Mouse (Mus musculus): Measurements from ENCODE around the gene Tspyl3. TPM values are rescaled to one million over a fixed set of nuclear protein-coding genes. Genes with fewer than 3 reads are reported as not detected.

The Tspyl3 gene
- polyA plus RNA-seq, 1 experiment = 0.08 TPM

DNA sequence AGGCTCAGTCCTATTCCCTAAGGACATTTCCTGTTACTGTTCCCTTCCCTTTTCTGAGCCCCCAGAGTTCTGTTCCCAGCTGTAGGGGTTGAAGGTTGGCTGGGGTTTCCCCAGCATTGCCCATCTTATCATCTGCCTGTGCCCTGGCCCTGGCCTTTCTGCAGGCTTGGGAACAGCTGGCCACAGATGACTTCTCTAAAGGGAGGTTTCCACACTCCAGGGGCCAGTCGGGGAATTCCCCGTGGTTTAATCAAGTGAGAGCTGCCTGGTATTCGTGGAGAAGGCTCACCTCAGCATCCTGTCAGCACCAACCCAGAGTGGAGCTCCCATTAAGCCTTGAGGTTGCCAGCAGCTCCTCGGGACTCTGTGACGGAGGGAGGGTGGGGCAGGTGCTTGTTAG is 26.8 kb downstream of the Tspyl3 start:
- peaks cover 86% of the 10 kb centered on the region for H3K36me3 ChIP-seq (ENCODE audit: control insufficient read depth, insufficient read depth)
- H3K79me3 ChIP-seq (ENCODE audit: low read depth) = no peaks in the 10 kb centered on the region
- H3K27me3 ChIP-seq (ENCODE audit: control insufficient read depth, insufficient read depth, insufficient read length) = no peaks in the 10 kb centered on the region
- no peak overlapping the region for H3ac ChIP-seq (ENCODE audit: control insufficient read depth, insufficient read length, low read depth)
- H3K4me3 ChIP-seq (ENCODE audit: insufficient read depth, poor library complexity, severe bottlenecking) = no peak overlapping the region
- TF ChIP-seq USF1 (IDR thresholded peaks at IDR 0.05; ENCODE audit: low read depth) = no peak
- TF ChIP-seq CEBPB (IDR thresholded peaks at IDR 0.05; ENCODE audit: low read depth) = no peak
- TF ChIP-seq MYOD1 (IDR thresholded peaks at IDR 0.05; ENCODE audit: control insufficient read depth, insufficient read length, low read depth) = no peak
- no peak for TF ChIP-seq MYOG (IDR thresholded peaks at IDR 0.05; ENCODE audit: control insufficient read depth, extremely low read depth, insufficient read length)
- no peak for TF ChIP-seq CTCF (IDR thresholded peaks at IDR 0.05; ENCODE audit: control insufficient read depth, insufficient read depth, insufficient read length)
- TF ChIP-seq MAX (IDR thresholded peaks at IDR 0.05) = no peak
- no peak for TF ChIP-seq FOSL1 (IDR thresholded peaks at IDR 0.05; ENCODE audit: insufficient read depth, low read length, poor library complexity, severe bottlenecking)
- H3K79me2 ChIP-seq (ENCODE audit: control insufficient read depth, insufficient read depth) = no peaks in the 10 kb centered on the region

DNA sequence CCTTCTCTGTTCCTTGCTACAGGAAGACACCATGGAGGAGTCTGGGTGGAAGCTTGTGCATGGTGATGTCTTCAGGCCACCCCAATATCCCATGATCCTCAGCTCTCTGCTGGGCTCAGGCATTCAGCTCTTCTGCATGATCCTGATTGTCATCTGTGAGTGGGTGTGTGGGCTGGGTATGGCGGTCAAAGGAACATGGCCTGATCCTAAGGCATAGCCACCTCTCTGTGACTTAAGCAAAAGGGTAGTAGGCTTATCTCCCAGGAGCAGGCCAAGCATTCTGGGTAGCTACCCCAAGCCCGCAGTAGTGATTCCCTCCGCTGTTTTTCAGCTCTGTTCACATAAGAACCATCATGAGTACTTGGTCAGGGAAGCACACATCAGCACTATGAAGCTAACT is 31.0 kb downstream of the Tspyl3 start:
- H3K4me3 ChIP-seq (ENCODE audit: insufficient read depth, poor library complexity, severe bottlenecking) = no peak overlapping the region
- no peaks in the 10 kb centered on the region for H3K79me3 ChIP-seq (ENCODE audit: low read depth)
- peaks cover 88% of the 10 kb centered on the region for H3K36me3 ChIP-seq (ENCODE audit: control insufficient read depth, insufficient read depth)
- no peaks in the 10 kb centered on the region for H3K27me3 ChIP-seq (ENCODE audit: control insufficient read depth, insufficient read depth, insufficient read length)
- TF ChIP-seq CTCF (IDR thresholded peaks at IDR 0.05; ENCODE audit: control insufficient read depth, insufficient read depth, insufficient read length) = no peak
- no peak for TF ChIP-seq MAX (IDR thresholded peaks at IDR 0.05)
- no peak for TF ChIP-seq CEBPB (IDR thresholded peaks at IDR 0.05; ENCODE audit: low read depth)
- TF ChIP-seq MYOG (IDR thresholded peaks at IDR 0.05; ENCODE audit: control insufficient read depth, extremely low read depth, insufficient read length) = no peak
- TF ChIP-seq FOSL1 (IDR thresholded peaks at IDR 0.05; ENCODE audit: insufficient read depth, low read length, poor library complexity, severe bottlenecking) = no peak
- TF ChIP-seq MYOD1 (IDR thresholded peaks at IDR 0.05; ENCODE audit: control insufficient read depth, insufficient read length, low read depth) = no peak
- TF ChIP-seq USF1 (IDR thresholded peaks at IDR 0.05; ENCODE audit: low read depth) = no peak
- H3K79me2 ChIP-seq (ENCODE audit: control insufficient read depth, insufficient read depth) = no peaks in the 10 kb centered on the region
- H3ac ChIP-seq (ENCODE audit: control insufficient read depth, insufficient read length, low read depth) = no peak overlapping the region

GRCm38 (mm10) chr2:153191242-153191641 is 34.0 kb downstream of the Tspyl3 start:
- TF ChIP-seq CTCF (IDR thresholded peaks at IDR 0.05; ENCODE audit: control insufficient read depth, insufficient read depth, insufficient read length) (no peak), CEBPB (IDR thresholded peaks at IDR 0.05; ENCODE audit: low read depth) (no peak), FOSL1 (IDR thresholded peaks at IDR 0.05; ENCODE audit: insufficient read depth, low read length, poor library complexity, severe bottlenecking) (no peak), MYOD1 (IDR thresholded peaks at IDR 0.05; ENCODE audit: control insufficient read depth, insufficient read length, low read depth) (no peak)
- no peak overlapping the region for H3ac ChIP-seq (ENCODE audit: control insufficient read depth, insufficient read length, low read depth)
- H3K79me2 ChIP-seq (ENCODE audit: control insufficient read depth, insufficient read depth) = no peaks in the 10 kb centered on the region
- H3K36me3 ChIP-seq (ENCODE audit: control insufficient read depth, insufficient read depth) = peaks cover 92% of the 10 kb centered on the region
- no peaks in the 10 kb centered on the region for H3K79me3 ChIP-seq (ENCODE audit: low read depth)
- no peaks in the 10 kb centered on the region for H3K27me3 ChIP-seq (ENCODE audit: control insufficient read depth, insufficient read depth, insufficient read length)
- H3K4me3 ChIP-seq (ENCODE audit: insufficient read depth, poor library complexity, severe bottlenecking) = no peak overlapping the region

GRCm38 (mm10) chr2:153187848-153188247 is 37.4 kb downstream of the Tspyl3 start:
- Histone ChIP-seq H3K36me3 (ENCODE audit: control insufficient read depth, insufficient read depth) (peaks cover 93% of the 10 kb centered on the region), H3K27me3 (ENCODE audit: control insufficient read depth, insufficient read depth, insufficient read length) (no peaks in the 10 kb centered on the region), H3K4me3 (ENCODE audit: insufficient read depth, poor library complexity, severe bottlenecking) (no peak overlapping the region), H3K79me2 (ENCODE audit: control insufficient read depth, insufficient read depth) (no peaks in the 10 kb centered on the region), H3ac (ENCODE audit: control insufficient read depth, insufficient read length, low read depth) (no peak overlapping the region), H3K79me3 (ENCODE audit: low read depth) (no peaks in the 10 kb centered on the region)
- TF ChIP-seq CTCF (IDR thresholded peaks at IDR 0.05; ENCODE audit: control insufficient read depth, insufficient read depth, insufficient read length) (no peak), CEBPB (IDR thresholded peaks at IDR 0.05; ENCODE audit: low read depth) (no peak), USF1 (IDR thresholded peaks at IDR 0.05; ENCODE audit: low read depth) (no peak), MYOG (IDR thresholded peaks at IDR 0.05; ENCODE audit: control insufficient read depth, extremely low read depth, insufficient read length) (no peak), MYOD1 (IDR thresholded peaks at IDR 0.05; ENCODE audit: control insufficient read depth, insufficient read length, low read depth) (no peak), MAX (IDR thresholded peaks at IDR 0.05) (no peak), FOSL1 (IDR thresholded peaks at IDR 0.05; ENCODE audit: insufficient read depth, low read length, poor library complexity, severe bottlenecking) (no peak)

DNA sequence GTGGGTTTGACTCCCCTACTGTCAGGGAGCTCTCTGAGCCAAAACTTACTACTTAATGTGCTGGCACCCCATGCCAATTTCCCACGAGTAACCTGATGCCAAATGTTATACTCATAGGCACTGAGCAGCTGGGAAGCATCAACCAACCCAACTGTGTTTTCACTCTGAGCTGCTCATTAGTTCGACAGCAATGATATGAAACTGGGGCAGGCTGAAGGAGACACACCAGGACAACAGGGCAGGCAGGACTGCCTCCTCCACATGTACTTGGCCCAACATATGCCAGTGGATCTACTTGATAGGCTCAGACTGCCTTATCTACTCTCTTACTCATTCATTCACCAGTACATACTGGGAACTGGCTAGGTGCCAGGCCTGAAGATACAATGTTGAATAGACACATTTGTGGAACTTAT is 39.1 kb downstream of the Tspyl3 start:
- H3K4me3 ChIP-seq (ENCODE audit: insufficient read depth, poor library complexity, severe bottlenecking) = no peak overlapping the region
- TF ChIP-seq MAX (IDR thresholded peaks at IDR 0.05) = no peak
- TF ChIP-seq CTCF (IDR thresholded peaks at IDR 0.05; ENCODE audit: control insufficient read depth, insufficient read depth, insufficient read length) = no peak
- TF ChIP-seq MYOD1 (IDR thresholded peaks at IDR 0.05; ENCODE audit: control insufficient read depth, insufficient read length, low read depth) = no peak
- no peak for TF ChIP-seq USF1 (IDR thresholded peaks at IDR 0.05; ENCODE audit: low read depth)
- TF ChIP-seq FOSL1 (IDR thresholded peaks at IDR 0.05; ENCODE audit: insufficient read depth, low read length, poor library complexity, severe bottlenecking) = no peak
- no peak for TF ChIP-seq CEBPB (IDR thresholded peaks at IDR 0.05; ENCODE audit: low read depth)
- no peak for TF ChIP-seq MYOG (IDR thresholded peaks at IDR 0.05; ENCODE audit: control insufficient read depth, extremely low read depth, insufficient read length)
- peaks cover 93% of the 10 kb centered on the region for H3K36me3 ChIP-seq (ENCODE audit: control insufficient read depth, insufficient read depth)
- H3ac ChIP-seq (ENCODE audit: control insufficient read depth, insufficient read length, low read depth) = no peak overlapping the region
- H3K79me3 ChIP-seq (ENCODE audit: low read depth) = no peaks in the 10 kb centered on the region
- H3K27me3 ChIP-seq (ENCODE audit: control insufficient read depth, insufficient read depth, insufficient read length) = no peaks in the 10 kb centered on the region
- peaks cover 3% of the 10 kb centered on the region for H3K79me2 ChIP-seq (ENCODE audit: control insufficient read depth, insufficient read depth)

DNA sequence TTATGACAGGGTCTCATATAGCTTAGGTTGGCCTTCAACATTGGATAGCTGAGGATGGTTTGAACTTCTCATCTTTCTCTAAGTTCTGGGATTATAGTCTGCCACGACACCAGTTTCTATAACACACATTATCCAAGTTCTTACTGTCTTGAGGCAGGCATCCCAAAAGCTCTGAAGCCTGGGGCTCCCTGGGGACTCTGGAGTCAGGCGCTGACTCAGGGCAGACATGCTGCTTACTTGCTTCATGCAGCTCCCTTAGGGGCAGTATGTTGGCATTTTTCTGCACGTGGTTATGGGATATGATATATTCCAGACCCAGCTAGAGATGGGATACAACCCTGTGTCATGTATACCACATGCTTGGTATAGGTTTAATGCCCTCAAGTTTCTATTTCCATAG is 45.3 kb downstream of the Tspyl3 start:
- H3K79me3 ChIP-seq (ENCODE audit: low read depth) = peaks cover 28% of the 10 kb centered on the region
- H3K4me3 ChIP-seq (ENCODE audit: insufficient read depth, poor library complexity, severe bottlenecking) = no peak overlapping the region
- no peak for TF ChIP-seq MYOD1 (IDR thresholded peaks at IDR 0.05; ENCODE audit: control insufficient read depth, insufficient read length, low read depth)
- TF ChIP-seq USF1 (IDR thresholded peaks at IDR 0.05; ENCODE audit: low read depth) = no peak
- no peak for TF ChIP-seq CEBPB (IDR thresholded peaks at IDR 0.05; ENCODE audit: low read depth)
- TF ChIP-seq FOSL1 (IDR thresholded peaks at IDR 0.05; ENCODE audit: insufficient read depth, low read length, poor library complexity, severe bottlenecking) = no peak
- peak; percentile 67 for TF ChIP-seq MAX (IDR thresholded peaks at IDR 0.05)
- no peak for TF ChIP-seq CTCF (IDR thresholded peaks at IDR 0.05; ENCODE audit: control insufficient read depth, insufficient read depth, insufficient read length)
- TF ChIP-seq MYOG (IDR thresholded peaks at IDR 0.05; ENCODE audit: control insufficient read depth, extremely low read depth, insufficient read length) = no peak
- H3K27me3 ChIP-seq (ENCODE audit: control insufficient read depth, insufficient read depth, insufficient read length) = no peaks in the 10 kb centered on the region
- H3K79me2 ChIP-seq (ENCODE audit: control insufficient read depth, insufficient read depth) = peaks cover 55% of the 10 kb centered on the region
- no peak overlapping the region for H3ac ChIP-seq (ENCODE audit: control insufficient read depth, insufficient read length, low read depth)
- H3K36me3 ChIP-seq (ENCODE audit: control insufficient read depth, insufficient read depth) = peaks cover 45% of the 10 kb centered on the region

Data from C2C12 (cell line).